Mouse (Mus musculus) liver, embryonic 16.5 days (tissue): ENCODE measurements around the gene Actn4. TPM values are rescaled to one million over a fixed set of nuclear protein-coding genes. Genes with fewer than 3 reads are reported as not detected.
"Not testable (repeated sequence)": the region's sequence is repeated elsewhere in the genome, so short reads cannot be mapped to it uniquely, and the experiment has no call there.

Experiments used
- ATAC-seq: fragments of 200-750 bp; cut with Nextera tagmentation; 2 replicates; pipeline ENCODE4 v1.8.0; 2017; ENCODE audit warnings: low read depth, mild to moderate bottlenecking, moderate number of reproducible peaks, moderate library complexity
- H3K27ac ChIP-seq: fragments of 300-500 bp; sonication (generic); 2 replicates; pipeline ENCODE4 v1.5.1; 2014; ENCODE audit warnings: mild to moderate bottlenecking, low read length
- H3K27me3 ChIP-seq: fragments of 300-500 bp; sonication (generic); 2 replicates; pipeline ENCODE4 v1.6.1; 2014; ENCODE audit warnings: low read depth, low read length, mixed read lengths; ENCODE audit not compliant: control insufficient read depth, insufficient read depth
- H3K36me3 ChIP-seq: fragments of 300-500 bp; sonication (generic); 2 replicates; pipeline ENCODE4 v1.6.1; 2014; ENCODE audit warnings: mild to moderate bottlenecking; ENCODE audit not compliant: control insufficient read depth, insufficient read depth
- H3K4me1 ChIP-seq: fragments of 300-500 bp; sonication (generic); 2 replicates; pipeline ENCODE4 v1.6.1; 2014; ENCODE audit warnings: low read depth, low read length, mixed read lengths; ENCODE audit not compliant: control insufficient read depth
- H3K4me2 ChIP-seq: fragments of 300-500 bp; sonication (generic); 2 replicates; pipeline ENCODE4 v1.6.1; 2014; ENCODE audit warnings: low read depth, low read length, mixed read lengths
- H3K4me3 ChIP-seq: fragments of 300-500 bp; sonication (generic); 2 replicates; pipeline ENCODE4 v1.5.1; 2014; ENCODE audit warnings: low read depth, mild to moderate bottlenecking, low read length
- H3K9ac ChIP-seq: fragments of 300-500 bp; sonication (generic); 2 replicates; pipeline ENCODE4 v1.6.1; 2014; ENCODE audit warnings: low read depth, low read length
- H3K9me3 ChIP-seq: fragments of 300-500 bp; sonication (generic); replicated peaks from 2 replicates; pipeline ENCODE4 v1.6.1; 2016; ENCODE audit warnings: low read length; ENCODE audit not compliant: control insufficient read depth
- WGBS: fragments of 180-500 bp; shearing (Covaris S2); extraction: QIAGEN DNeasy Blood & Tissue Kit; methylation state at CpG from one replicate; pipeline ENCODE4 v1.1.7; 2014; ENCODE audit not compliant: insufficient replicate concordance; 5-methylcytosine and 5-hydroxymethylcytosine counted together
- polyA plus RNA-seq: library from polyadenylated mRNA; unstranded; fragments of >200 nt; fragmentation: Nextera tagmentation; extraction: Ambion mirVana; gene quantifications from 2 replicates; pipeline ENCODE4 v1.2.1, GENCODE M21; 2015

The Actn4 gene
- polyA plus RNA-seq, 1 experiment from 2014 or later = 137 TPM

DNA sequence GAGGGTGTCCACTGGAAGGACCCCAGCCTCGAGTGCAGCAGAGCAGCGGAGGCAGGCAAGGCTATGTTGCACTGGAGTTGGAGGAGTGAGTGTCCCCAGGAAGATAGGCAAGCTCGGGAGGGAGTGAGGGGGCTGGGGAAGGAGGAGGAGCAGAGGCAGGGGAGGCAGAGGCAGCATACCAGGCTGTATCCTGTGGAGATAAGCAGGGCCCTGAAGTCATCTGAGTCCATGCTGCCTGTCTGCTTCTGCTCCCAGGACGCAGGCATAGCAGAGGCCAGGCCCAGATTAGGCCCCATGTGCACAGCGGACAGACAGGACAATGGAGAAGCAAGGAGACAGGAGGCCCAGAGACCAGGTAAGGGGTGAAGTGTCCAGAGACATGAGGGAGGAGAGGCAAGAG, 67.2 kb downstream of the Actn4 start:
- H3K9me3 ChIP-seq = no peaks in the 10 kb centered on the region
- peaks cover 66% of the 10 kb centered on the region for H3K36me3 ChIP-seq
- peak; percentile 44; the same call in 1 of the 2 replicates for ATAC-seq
- H3K4me2 ChIP-seq = no peak overlapping the region
- no peak overlapping the region for H3K9ac ChIP-seq
- no peaks in the 10 kb centered on the region for H3K4me1 ChIP-seq
- no peak overlapping the region for H3K27ac ChIP-seq
- H3K27me3 ChIP-seq = peaks cover under 1% of the 10 kb centered on the region; the same call in 1 of the 2 replicates
- WGBS = 48% methylated on average over 5 of the region's 5 CpGs
- H3K4me3 ChIP-seq = no peak overlapping the region

GRCm38 (mm10) chr7:28893643-28894265, 68.4 kb downstream of the Actn4 start:
- H3K36me3 ChIP-seq = peaks cover 57% of the 10 kb centered on the region
- H3K4me1 ChIP-seq = peaks cover 1% of the 10 kb centered on the region
- H3K4me2 ChIP-seq = no peak overlapping the region
- peaks cover 12% of the 10 kb centered on the region for H3K27me3 ChIP-seq
- H3K27ac ChIP-seq = no peak overlapping the region
- no peak overlapping the region for H3K9ac ChIP-seq
- ATAC-seq = peak; percentile 35; the same call in 1 of the 2 replicates
- H3K4me3 ChIP-seq = no peak overlapping the region
- WGBS = 66% methylated on average over 7 of the region's 7 CpGs
- H3K9me3 ChIP-seq = no peaks in the 10 kb centered on the region

GRCm38 (mm10) chr7:28892601-28893000, 69.5 kb downstream of the Actn4 start:
- ATAC-seq = no peak
- no peak overlapping the region for H3K4me2 ChIP-seq
- 93% methylated on average over 17 of the region's 17 CpGs for whole genome bisulfite sequencing
- no peak overlapping the region for H3K9ac ChIP-seq
- peaks cover 24% of the 10 kb centered on the region for H3K27me3 ChIP-seq
- H3K4me1 ChIP-seq = peaks cover 5% of the 10 kb centered on the region
- H3K9me3 ChIP-seq = no peaks in the 10 kb centered on the region
- no peak overlapping the region for H3K4me3 ChIP-seq
- no peak overlapping the region for H3K27ac ChIP-seq
- peaks cover 46% of the 10 kb centered on the region for H3K36me3 ChIP-seq

DNA sequence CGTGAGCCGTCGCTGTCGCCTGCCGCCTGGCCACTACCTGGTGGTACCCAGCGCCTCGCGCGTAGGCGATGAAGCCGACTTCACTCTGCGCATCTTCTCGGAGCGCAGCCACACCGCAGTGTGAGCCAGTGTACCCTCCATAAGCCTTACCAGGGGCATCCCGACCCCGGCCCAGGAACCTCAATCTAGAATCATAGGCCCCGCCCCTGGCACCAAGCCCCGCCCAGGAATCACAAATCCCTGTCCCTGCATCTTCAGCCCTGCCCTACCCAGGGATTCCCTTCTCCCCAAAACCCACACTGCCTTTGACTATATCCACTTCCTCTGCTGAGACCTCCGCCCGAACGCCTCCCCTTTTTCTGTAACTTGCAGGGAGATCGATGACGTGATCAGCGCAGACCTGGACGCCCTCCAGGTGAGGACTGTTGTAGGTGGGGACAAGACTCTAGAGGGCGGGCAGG, 73.4 kb downstream of the Actn4 start:
- Histone ChIP-seq H3K27me3 (peaks cover 38% of the 10 kb centered on the region), H3K4me3 (0 out of 2 replicates have a peak overlapping the region, but pooled peaks have one; percentile 3), H3K27ac (no peak overlapping the region), H3K4me1 (peaks cover 5% of the 10 kb centered on the region), H3K9me3 (no peaks in the 10 kb centered on the region), H3K36me3 (peaks cover 9% of the 10 kb centered on the region), H3K4me2 (peak overlapping the region; percentile 27; the same call in 1 of the 2 replicates), H3K9ac (no peak overlapping the region)
- no peak for ATAC-seq
- WGBS = 3% methylated on average over 27 of the region's 27 CpGs

DNA sequence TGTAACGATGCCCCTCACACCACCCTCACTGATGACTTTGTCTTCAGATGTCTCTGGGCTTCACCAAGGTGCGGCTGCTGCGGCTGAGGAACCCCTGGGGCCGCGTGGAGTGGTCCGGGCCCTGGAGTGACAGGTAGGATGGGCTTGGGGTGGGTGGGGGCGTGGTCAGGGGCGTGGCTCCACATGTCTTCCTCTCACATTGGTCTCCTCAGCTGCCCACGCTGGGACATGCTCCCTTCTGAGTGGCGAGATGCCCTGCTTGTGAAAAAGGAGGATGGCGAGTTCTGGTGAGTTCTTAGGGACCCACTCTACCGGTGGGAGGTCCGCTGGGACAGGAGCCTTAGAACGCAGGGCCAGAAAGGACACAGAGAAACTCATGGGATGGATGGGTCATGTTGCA, 75.7 kb downstream of the Actn4 start:
- ATAC-seq = no peak
- Histone ChIP-seq H3K4me3 (no peak overlapping the region), H3K4me2 (no peak overlapping the region), H3K27me3 (peaks cover 38% of the 10 kb centered on the region), H3K9ac (no peak overlapping the region), H3K9me3 (no peaks in the 10 kb centered on the region), H3K27ac (no peak overlapping the region), H3K36me3 (no peaks in the 10 kb centered on the region; the same call in 1 of the 2 replicates), H3K4me1 (peaks cover 5% of the 10 kb centered on the region)
- WGBS = 21% methylated on average over 14 of the region's 14 CpGs

GRCm38 (mm10) chr7:28883704-28884103, 78.4 kb downstream of the Actn4 start:
- ATAC-seq, H3K4me1 ChIP-seq, H3K9me3 ChIP-seq, H3K4me3 ChIP-seq, H3K4me2 ChIP-seq, H3K36me3 ChIP-seq, H3K9ac ChIP-seq, H3K27ac ChIP-seq: not testable (repeated sequence)
- H3K27me3 ChIP-seq = peaks cover 25% of the 10 kb centered on the region
- WGBS = 64% methylated on average over 4 of the region's 4 CpGs

DNA sequence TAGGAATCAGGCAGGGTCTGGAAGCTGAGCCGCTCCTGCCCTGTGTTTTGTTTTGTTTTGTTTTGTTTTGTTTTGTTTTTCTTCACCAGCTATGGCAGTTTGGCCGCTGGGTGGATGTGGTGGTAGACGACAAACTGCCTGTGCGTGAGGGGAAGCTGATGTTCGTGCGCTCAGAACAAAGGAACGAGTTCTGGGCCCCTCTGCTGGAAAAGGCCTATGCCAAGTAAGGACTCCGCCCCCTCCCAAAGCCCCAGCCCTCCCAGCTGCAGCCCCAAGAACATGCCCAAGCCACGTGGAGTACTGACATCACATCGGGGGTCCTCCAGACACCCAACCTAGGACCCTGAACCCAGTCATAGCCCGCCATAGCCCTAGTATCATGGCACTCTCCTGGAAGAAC, 79.1 kb downstream of the Actn4 start:
- H3K4me3 ChIP-seq = no peak overlapping the region

GRCm38 (mm10) chr7:28881199-28881598, 80.9 kb downstream of the Actn4 start, which contains the start of gene Capn12:
Gene Capn12 (plus strand): TSS chr7:28881422.
- Histone ChIP-seq H3K27ac (no peak within 1 kb of the TSS), H3K4me3 (no peak within 1 kb of the TSS), H3K27me3 (0 out of 2 replicates have a peak, but pooled peaks cover 4% of the 10 kb centered on the region), H3K4me1 (peaks cover 10% of the 10 kb centered on the region), H3K36me3 (no peaks in the 10 kb centered on the region), H3K9me3 (no peaks in the 10 kb centered on the region), H3K9ac (no peak within 1 kb of the TSS), H3K4me2 (no peak within 1 kb of the TSS)
- WGBS = 41% methylated on average over 13 of the region's 13 CpGs
- no peak for ATAC-seq

More for the DNA sequence above, 79.1 kb downstream of the Actn4 start:
- Histone ChIP-seq H3K9me3 (no peaks in the 10 kb centered on the region), H3K4me1 (peaks cover 2% of the 10 kb centered on the region), H3K27me3 (peaks cover 18% of the 10 kb centered on the region), H3K27ac (no peak overlapping the region), H3K4me2 (no peak overlapping the region), H3K36me3 (no peaks in the 10 kb centered on the region), H3K9ac (no peak overlapping the region)
- no peak for ATAC-seq
- WGBS = 66% methylated on average over 11 of the region's 11 CpGs

DNA sequence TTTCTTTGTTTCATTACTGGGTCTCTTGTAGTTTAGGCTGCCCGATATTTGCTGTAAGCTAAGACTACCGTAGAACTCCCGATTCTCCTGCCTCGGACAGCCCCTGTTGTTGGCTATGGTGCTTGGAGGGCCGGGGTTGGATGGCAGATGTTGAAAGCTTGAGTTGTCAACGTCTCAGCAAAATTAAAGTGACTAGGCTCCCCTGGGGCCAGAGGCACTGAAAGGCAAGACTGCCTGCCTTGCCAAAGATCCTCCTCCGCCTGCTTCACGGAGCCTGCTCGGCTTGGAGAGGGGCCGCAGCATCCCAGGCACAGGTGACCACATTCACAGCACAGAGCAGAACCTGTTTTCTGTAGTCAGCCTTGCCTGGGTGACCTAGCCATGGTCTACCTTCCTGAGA, 81.6 kb downstream of the Actn4 start:
- Histone ChIP-seq H3K4me3 (no peak overlapping the region), H3K27me3 (no peaks in the 10 kb centered on the region), H3K36me3 (no peaks in the 10 kb centered on the region), H3K4me1 (peaks cover 10% of the 10 kb centered on the region), H3K9me3 (no peaks in the 10 kb centered on the region), H3K27ac (no peak overlapping the region), H3K4me2 (no peak overlapping the region), H3K9ac (no peak overlapping the region)
- ATAC-seq = no peak
- 78% methylated on average over 10 of the region's 10 CpGs for WGBS
